Mouse (Mus musculus) forebrain, embryonic 15.5 days (tissue): ENCODE measurements at regions not wholly inside any gene's neighbourhood (a gene's known extent, or its start where the extent isn't known, plus 50 kb on each side); places are given as distances from the start of the nearest gene placed in this dataset.

ENCODE experiments used
- ATAC-seq: fragments of 200-750 bp; cut with Nextera tagmentation; replicated peaks from 2 replicates; pipeline ENCODE4 v1.8.0; 2017; ENCODE audit warnings: mild to moderate bottlenecking, moderate TSS enrichment, moderate library complexity
- H3K27ac ChIP-seq: fragments of 300-500 bp; sonication (generic); replicated peaks from 2 replicates; pipeline ENCODE4 v1.5.1; 2015; ENCODE audit warnings: mild to moderate bottlenecking, inconsistent platforms
- H3K27me3 ChIP-seq: fragments of 300-500 bp; sonication (generic); 2 replicates; pipeline ENCODE4 v1.6.1; 2015; ENCODE audit warnings: inconsistent platforms
- H3K36me3 ChIP-seq: fragments of 300-500 bp; sonication (generic); 2 replicates; pipeline ENCODE4 v1.6.1; 2015; ENCODE audit warnings: mild to moderate bottlenecking, inconsistent platforms
- H3K4me1 ChIP-seq: fragments of 300-500 bp; sonication (generic); 2 replicates; pipeline ENCODE4 v1.6.1; 2015; ENCODE audit warnings: inconsistent platforms
- H3K4me2 ChIP-seq: fragments of 300-500 bp; sonication (generic); replicated peaks from 2 replicates; pipeline ENCODE4 v1.6.1; 2015; ENCODE audit warnings: mild to moderate bottlenecking, inconsistent platforms
- H3K4me3 ChIP-seq: fragments of 300-500 bp; sonication (generic); 2 replicates; pipeline ENCODE4 v1.5.1; 2015; ENCODE audit warnings: mild to moderate bottlenecking, inconsistent platforms
- H3K9ac ChIP-seq: fragments of 300-500 bp; sonication (generic); replicated peaks from 2 replicates; pipeline ENCODE4 v1.6.1; 2015; ENCODE audit warnings: mild to moderate bottlenecking, inconsistent platforms
- H3K9me3 ChIP-seq: fragments of 300-500 bp; sonication (generic); 2 replicates; pipeline ENCODE4 v1.6.1; 2016; ENCODE audit warnings: inconsistent platforms
- WGBS: fragments of 180-500 bp; shearing (Covaris S2); methylation state at CpG from one replicate; pipeline ENCODE4 v1.1.7; 2015; ENCODE audit warnings: mixed read lengths; 5-methylcytosine and 5-hydroxymethylcytosine counted together

DNA sequence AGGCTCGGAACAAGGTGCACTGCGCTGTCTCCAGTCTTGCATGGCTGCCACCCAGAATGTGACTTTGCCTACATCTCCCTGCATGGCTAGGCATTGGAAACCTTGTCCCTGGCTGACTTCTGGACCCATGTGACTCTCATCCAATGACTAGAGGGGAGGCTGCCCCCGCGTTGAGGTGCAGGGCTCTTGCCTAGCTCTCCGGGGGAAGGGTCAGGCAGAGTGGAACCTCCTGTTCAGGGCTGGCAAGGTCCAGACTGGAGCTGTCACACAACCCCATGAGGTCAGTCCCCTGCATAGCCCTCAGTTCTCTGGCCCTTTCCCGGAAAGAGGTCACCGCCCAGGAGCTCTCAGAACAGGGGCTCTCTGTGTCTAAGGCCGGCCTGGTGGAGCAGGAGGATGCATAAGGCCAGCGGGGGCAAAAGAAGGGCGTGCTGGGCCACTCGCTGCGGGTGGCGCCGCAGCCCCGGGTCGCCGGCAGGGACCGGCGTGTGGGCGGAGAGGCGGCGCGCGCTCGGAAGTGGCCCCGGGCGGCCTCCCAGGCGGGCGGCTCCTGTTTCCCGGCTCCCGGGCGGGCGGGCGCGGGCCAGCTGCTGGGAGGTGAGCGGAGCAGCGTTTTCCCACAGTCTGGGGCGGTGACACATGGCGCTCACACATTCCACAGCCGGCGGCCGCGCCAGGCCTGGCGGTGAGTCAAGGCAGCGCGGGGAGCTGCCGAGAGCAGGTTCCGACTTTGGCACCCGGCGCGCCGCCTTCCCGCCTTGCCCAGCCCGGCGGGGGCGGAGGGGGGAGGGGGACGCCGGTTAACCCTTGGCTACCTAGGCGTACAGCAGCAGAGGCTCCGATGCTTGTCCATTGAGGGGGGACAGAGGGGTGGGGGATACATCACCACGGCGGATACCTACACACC, 55.5 kb upstream of the Hes1 start:
- H3K4me3 ChIP-seq = peak overlapping the region; percentile 45
- no peaks in the 10 kb centered on the region for H3K9me3 ChIP-seq
- peak overlapping the region; percentile 45 for H3K9ac ChIP-seq
- H3K27me3 ChIP-seq = no peaks in the 10 kb centered on the region
- peak overlapping the region; percentile 54 for H3K27ac ChIP-seq
- peaks cover 17% of the 10 kb centered on the region for H3K4me1 ChIP-seq
- peak; percentile 97 for ATAC-seq
- peak overlapping the region; percentile 92 for H3K4me2 ChIP-seq
- H3K36me3 ChIP-seq = no peaks in the 10 kb centered on the region
- WGBS = 1% methylated on average over 56 of the region's 62 CpGs

DNA sequence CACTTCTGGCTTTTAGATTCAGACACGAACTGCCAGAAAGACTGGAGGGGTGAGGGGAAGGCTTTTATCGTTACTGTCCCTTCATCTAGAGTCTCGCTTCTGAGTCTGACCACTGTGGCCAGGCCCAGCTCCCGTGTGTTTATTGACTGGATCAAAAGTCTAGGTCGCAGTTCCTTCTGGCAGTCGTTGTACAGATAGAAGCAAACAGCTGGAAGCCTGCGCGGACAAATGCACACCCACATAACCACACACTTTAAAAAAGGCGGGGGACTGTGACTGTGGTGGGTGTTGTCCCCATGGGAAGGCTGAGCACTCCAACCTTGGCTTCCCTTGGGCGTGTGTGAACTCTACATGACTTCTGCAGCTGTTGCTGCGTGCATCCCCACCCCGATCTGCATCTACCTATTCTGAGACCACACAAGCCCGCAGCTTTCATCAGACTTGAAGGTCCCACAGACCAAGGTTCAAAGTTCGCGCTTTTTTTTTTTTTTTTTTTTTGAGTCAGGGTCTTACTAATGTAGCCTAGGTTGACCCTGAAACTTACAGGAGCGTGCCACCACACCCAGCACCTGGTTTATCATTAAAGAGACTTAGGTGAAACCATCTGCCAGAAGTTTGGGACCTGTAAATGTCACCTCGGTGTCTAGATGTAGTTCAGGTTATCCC, 54.5 kb upstream of the Hes1 start:
- H3K27me3 ChIP-seq = no peaks in the 10 kb centered on the region
- peak overlapping the region; percentile 45 for H3K4me3 ChIP-seq
- H3K4me2 ChIP-seq = peak overlapping the region; percentile 92
- H3K36me3 ChIP-seq = no peaks in the 10 kb centered on the region
- no peak overlapping the region; the same call in 1 of the 2 replicates for H3K27ac ChIP-seq
- peak; percentile 1; the same call in 1 of the 2 replicates for ATAC-seq
- H3K9ac ChIP-seq = no peak overlapping the region
- no peaks in the 10 kb centered on the region for H3K9me3 ChIP-seq
- peaks cover 17% of the 10 kb centered on the region for H3K4me1 ChIP-seq
- 27% methylated on average over 17 of the region's 17 CpGs for WGBS

DNA sequence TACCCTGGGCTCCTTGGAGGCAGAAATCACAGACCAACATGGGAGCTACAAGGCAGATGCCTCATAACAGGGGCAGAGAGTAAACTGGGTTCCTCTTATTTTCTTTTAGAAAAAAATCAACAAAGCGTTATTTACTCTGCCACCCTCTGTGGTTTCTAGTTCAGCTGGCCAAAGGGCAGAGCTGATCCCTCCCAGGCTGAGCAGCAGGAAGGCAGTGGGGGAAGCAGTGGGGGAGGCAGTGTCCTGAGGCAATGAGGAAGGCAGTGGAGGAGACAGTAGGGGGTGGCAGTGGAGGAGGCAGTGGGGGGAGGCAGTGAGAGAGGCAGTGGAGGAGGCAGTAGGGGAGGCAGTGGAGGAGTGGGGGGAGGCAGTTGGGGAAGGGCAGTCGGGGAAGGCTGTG, 51.1 kb upstream of the Hes1 start:
- Histone ChIP-seq H3K27me3 (no peaks in the 10 kb centered on the region), H3K36me3 (no peaks in the 10 kb centered on the region), H3K4me2 (no peak overlapping the region), H3K27ac (no peak overlapping the region), H3K9ac (no peak overlapping the region), H3K4me3 (no peak overlapping the region), H3K9me3 (no peaks in the 10 kb centered on the region), H3K4me1 (peaks cover 15% of the 10 kb centered on the region)
- ATAC-seq = no peak
- 67% methylated on average over 1 of the region's 2 CpGs for WGBS

DNA sequence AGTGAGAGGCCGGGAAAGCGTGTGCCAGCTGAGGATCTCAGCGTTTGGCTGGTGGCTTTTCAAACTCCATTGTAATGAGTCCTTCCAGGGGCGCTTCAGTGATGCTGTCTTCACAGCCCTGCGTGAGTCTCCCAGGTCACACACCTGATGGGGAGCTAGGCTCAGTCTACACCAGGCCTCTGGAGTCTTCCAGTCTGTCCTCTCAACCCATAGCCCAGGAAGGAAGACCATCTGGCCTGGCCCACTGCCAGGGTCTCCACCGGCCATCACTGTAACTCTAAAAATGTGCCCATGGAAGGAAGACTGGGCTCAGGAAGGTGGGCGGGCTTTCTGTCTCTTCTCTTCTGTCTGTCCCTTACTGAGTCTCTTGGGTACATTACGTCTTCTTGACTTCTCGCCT, 50.2 kb upstream of the Hes1 start:
- Histone ChIP-seq H3K4me3 (no peak overlapping the region), H3K36me3 (no peaks in the 10 kb centered on the region), H3K4me1 (peaks cover 8% of the 10 kb centered on the region), H3K9me3 (no peaks in the 10 kb centered on the region), H3K27me3 (0 out of 2 replicates have a peak, but pooled peaks cover 2% of the 10 kb centered on the region), H3K9ac (no peak overlapping the region), H3K4me2 (no peak overlapping the region), H3K27ac (no peak overlapping the region)
- ATAC-seq = no peak
- whole genome bisulfite sequencing = 85% methylated on average over 9 of the region's 9 CpGs
